Mouse (Mus musculus) liver, embryonic 15.5 days (tissue): Measurements from ENCODE around the gene 1700028K03Rik. TPM values are rescaled to one million over a fixed set of nuclear protein-coding genes. Genes with fewer than 3 reads are reported as not detected.

Experiments
- ATAC-seq: fragments of 200-750 bp; cut with Nextera tagmentation; 2 replicates; pipeline ENCODE4 v1.8.0; 2017; ENCODE audit warnings: moderate number of reproducible peaks, mild to moderate bottlenecking, moderate library complexity; ENCODE audit not compliant: insufficient read depth
- H3K27ac ChIP-seq: fragments of 300-500 bp; sonication (generic); replicated peaks from 2 replicates; pipeline ENCODE4 v1.5.1; 2015; ENCODE audit warnings: mild to moderate bottlenecking, inconsistent platforms
- H3K27me3 ChIP-seq: fragments of 300-500 bp; sonication (generic); 2 replicates; pipeline ENCODE4 v1.6.1; 2015; ENCODE audit warnings: mild to moderate bottlenecking, inconsistent platforms
- H3K36me3 ChIP-seq: fragments of 300-500 bp; sonication (generic); replicated peaks from 2 replicates; pipeline ENCODE4 v1.6.1; 2015; ENCODE audit warnings: moderate library complexity, mild to moderate bottlenecking, inconsistent platforms
- H3K4me1 ChIP-seq: fragments of 300-500 bp; sonication (generic); replicated peaks from 2 replicates; pipeline ENCODE4 v1.6.1; 2015; ENCODE audit warnings: inconsistent platforms
- H3K4me2 ChIP-seq: fragments of 300-500 bp; sonication (generic); 2 replicates; pipeline ENCODE4 v1.6.1; 2015; ENCODE audit warnings: moderate library complexity, mild to moderate bottlenecking, inconsistent platforms
- H3K4me3 ChIP-seq: fragments of 300-500 bp; sonication (generic); replicated peaks from 2 replicates; pipeline ENCODE4 v1.5.1; 2015; ENCODE audit warnings: mild to moderate bottlenecking, inconsistent platforms
- H3K9ac ChIP-seq: fragments of 300-500 bp; sonication (generic); 2 replicates; pipeline ENCODE4 v1.6.1; 2015; ENCODE audit warnings: moderate library complexity, mild to moderate bottlenecking, inconsistent platforms
- H3K9me3 ChIP-seq: fragments of 300-500 bp; sonication (generic); replicated peaks from 2 replicates; pipeline ENCODE4 v1.6.1; 2016; ENCODE audit warnings: inconsistent platforms
- WGBS: fragments of 180-500 bp; shearing (Covaris S2); methylation state at CpG from one replicate; pipeline ENCODE4 v1.1.7; 2015; ENCODE audit warnings: mixed read lengths; ENCODE audit not compliant: insufficient replicate concordance; 5-methylcytosine and 5-hydroxymethylcytosine counted together
- polyA plus RNA-seq: library from polyadenylated mRNA; unstranded; fragments of >200 nt; fragmentation: Nextera tagmentation; extraction: Ambion mirVana; gene quantifications from 2 replicates; pipeline ENCODE4 v1.2.1, GENCODE M21; 2015

1700028K03Rik gene
- polyA plus RNA-seq, 1 experiment from 2014 or later = not detected

DNA sequence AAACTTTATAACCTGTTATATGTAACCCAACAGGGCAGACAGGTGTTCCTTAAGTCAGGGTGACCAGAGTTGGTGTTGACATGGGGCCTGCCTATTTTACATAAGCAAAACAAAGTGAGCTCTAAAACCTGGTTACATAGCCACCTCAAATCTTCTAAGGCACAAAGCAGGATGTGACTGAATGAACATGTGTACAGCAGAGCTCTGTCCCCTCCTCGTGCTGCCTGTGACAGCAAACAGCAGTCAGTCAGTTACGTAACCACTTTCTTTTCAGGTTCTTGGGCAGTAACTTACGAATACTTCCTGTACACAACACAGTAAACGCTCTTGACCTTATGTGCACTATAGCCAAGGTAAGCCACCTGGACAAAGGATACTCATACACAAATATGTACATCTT is 11.4 kb downstream of the 1700028K03Rik start:
- Histone ChIP-seq H3K27ac (no peak overlapping the region; the same call in 1 of the 2 replicates), H3K9me3 (no peaks in the 10 kb centered on the region), H3K27me3 (peaks cover 10% of the 10 kb centered on the region), H3K4me2 (no peak overlapping the region), H3K4me1 (peaks cover 23% of the 10 kb centered on the region), H3K36me3 (no peaks in the 10 kb centered on the region), H3K9ac (no peak overlapping the region), H3K4me3 (no peak overlapping the region)
- 55% methylated on average over 4 of the region's 4 CpGs for WGBS
- no peak for ATAC-seq

DNA sequence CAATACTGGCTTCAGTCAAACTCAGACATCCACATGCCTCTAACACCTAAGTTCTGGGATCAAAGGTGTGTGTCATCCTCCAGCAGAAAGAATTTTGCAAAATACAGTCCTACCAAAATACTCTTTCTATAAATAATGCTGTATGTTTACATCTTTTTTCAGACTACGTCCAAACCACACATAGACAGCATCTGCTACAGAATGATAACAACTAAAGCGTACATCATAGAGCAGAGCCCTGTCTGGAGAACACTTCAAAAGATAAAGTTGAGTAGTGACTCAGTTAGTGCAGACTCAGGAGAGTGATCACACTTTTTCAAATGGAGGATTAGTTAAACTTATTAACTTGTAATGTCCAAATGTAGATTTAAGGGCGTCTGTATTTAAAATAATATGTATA is 13.4 kb downstream of the 1700028K03Rik start:
- 27% methylated on average over 3 of the region's 3 CpGs for WGBS
- Histone ChIP-seq H3K4me2 (peak overlapping the region; percentile 13; the same call in 1 of the 2 replicates), H3K27me3 (0 out of 2 replicates have a peak, but pooled peaks cover 1% of the 10 kb centered on the region)

DNA sequence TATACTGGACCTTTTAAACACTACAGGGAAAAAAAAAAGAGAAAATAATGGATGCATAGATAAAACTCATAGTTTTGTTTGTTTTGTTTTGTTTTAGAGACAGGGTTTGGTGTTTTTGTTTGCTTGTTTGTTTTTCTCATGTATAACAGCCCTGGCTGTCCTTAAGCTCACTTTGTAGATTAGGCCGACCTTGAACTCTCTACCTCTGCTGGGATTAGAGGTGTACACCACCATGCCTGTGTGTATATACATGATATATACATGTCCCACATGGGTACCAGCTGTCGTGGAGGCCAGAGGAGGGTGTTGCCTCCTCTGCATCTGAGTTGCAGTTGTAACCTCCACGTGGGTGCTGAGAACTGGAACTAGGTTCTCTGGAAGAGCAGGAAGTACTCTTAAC is 13.9 kb downstream of the 1700028K03Rik start:
- 63% methylated on average over 3 of the region's 3 CpGs for WGBS
- Histone ChIP-seq H3K27me3 (no peaks in the 10 kb centered on the region), H3K9ac (no peak overlapping the region), H3K4me2 (no peak overlapping the region), H3K36me3 (no peaks in the 10 kb centered on the region), H3K27ac (peak overlapping the region; percentile 76), H3K9me3 (no peaks in the 10 kb centered on the region), H3K4me3 (no peak overlapping the region), H3K4me1 (peaks cover 23% of the 10 kb centered on the region)
- peak; percentile 43 for ATAC-seq

More for the DNA sequence above, 13.4 kb downstream of the 1700028K03Rik start:
- Histone ChIP-seq H3K9ac (peak overlapping the region; percentile 2; the same call in 1 of the 2 replicates), H3K4me1 (peaks cover 23% of the 10 kb centered on the region), H3K27ac (peak overlapping the region; percentile 77), H3K36me3 (no peaks in the 10 kb centered on the region), H3K4me3 (no peak overlapping the region), H3K9me3 (no peaks in the 10 kb centered on the region)
- ATAC-seq = peak; percentile 100

DNA sequence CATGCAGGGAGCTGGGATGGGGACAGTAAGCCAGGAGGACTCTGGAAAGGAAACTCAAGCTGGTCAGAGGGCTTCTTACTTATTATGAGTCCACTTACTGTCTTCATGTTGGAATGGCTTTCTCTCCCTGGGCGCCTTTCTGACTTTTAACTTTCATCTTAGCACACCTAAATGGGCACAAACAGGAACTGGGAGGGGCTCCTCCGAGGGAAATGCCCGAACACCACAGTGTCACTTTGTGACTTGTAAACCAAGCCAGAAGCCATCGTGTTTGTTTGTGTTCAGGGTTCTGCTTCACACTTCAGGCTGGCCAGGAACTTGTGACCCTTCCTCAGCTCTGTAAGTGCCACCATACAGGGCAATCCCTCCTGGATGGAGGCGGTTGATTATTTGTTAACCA is 19.8 kb downstream of the 1700028K03Rik start:
- ATAC-seq = no peak
- WGBS = 55% methylated on average over 5 of the region's 5 CpGs

DNA sequence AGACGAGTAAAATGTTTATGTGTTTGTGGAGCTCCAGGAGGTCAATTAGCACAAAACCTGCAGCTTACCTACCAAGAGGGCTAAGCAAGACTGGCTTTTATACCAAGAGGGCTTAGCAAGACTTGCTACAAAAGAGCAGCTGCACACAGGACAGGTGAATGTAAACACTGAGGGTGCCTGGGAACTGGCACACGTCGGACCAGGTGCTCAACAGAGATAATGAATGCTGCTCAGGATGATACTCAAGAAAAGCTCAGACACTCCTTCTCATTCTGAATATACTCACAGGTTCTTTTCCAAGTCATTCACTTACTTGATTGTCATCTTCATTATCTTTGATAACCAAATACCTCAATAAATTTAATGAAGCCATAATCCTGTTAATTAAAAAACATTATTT is 22.5 kb downstream of the 1700028K03Rik start:
- WGBS = 57% methylated on average over 3 of the region's 3 CpGs
- no peak overlapping the region for H3K9ac ChIP-seq
- H3K27me3 ChIP-seq = no peaks in the 10 kb centered on the region
- no peak overlapping the region for H3K4me2 ChIP-seq
- H3K4me3 ChIP-seq = no peak overlapping the region
- ATAC-seq = peak; percentile 74
- H3K4me1 ChIP-seq = no peaks in the 10 kb centered on the region; the same call in 1 of the 2 replicates
- H3K36me3 ChIP-seq = peaks cover 5% of the 10 kb centered on the region
- H3K9me3 ChIP-seq = no peaks in the 10 kb centered on the region
- no peak overlapping the region for H3K27ac ChIP-seq

More for the DNA sequence above, 19.8 kb downstream of the 1700028K03Rik start:
- Histone ChIP-seq H3K27me3 (no peaks in the 10 kb centered on the region), H3K4me2 (no peak overlapping the region), H3K9me3 (no peaks in the 10 kb centered on the region), H3K4me1 (no peaks in the 10 kb centered on the region; the same call in 1 of the 2 replicates), H3K36me3 (no peaks in the 10 kb centered on the region; the same call in 1 of the 2 replicates), H3K9ac (no peak overlapping the region), H3K27ac (no peak overlapping the region), H3K4me3 (no peak overlapping the region)

DNA sequence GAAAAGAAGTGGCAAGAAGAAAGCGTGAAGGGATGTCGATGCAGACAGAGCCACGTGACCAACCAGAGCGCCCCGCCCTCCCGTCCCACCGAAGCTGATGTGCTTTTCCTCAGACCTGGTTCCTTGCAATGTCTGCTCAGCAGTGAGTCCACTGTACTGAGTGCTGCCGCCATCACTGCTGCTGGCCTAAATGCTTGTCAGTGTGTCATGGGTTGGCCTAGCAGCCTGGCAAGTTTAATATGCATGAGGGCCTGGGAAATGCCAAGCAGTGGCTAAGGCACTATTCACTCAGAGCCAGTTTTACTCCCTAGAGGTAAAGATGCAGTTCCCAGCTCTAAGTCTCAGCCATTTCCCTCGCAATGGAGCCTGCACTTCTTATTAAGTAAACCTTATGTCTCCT is 34.6 kb downstream of the 1700028K03Rik start:
- no peaks in the 10 kb centered on the region for H3K9me3 ChIP-seq
- no peak for ATAC-seq
- H3K9ac ChIP-seq = no peak overlapping the region
- no peaks in the 10 kb centered on the region for H3K4me1 ChIP-seq
- H3K27ac ChIP-seq = no peak overlapping the region
- peaks cover 26% of the 10 kb centered on the region for H3K36me3 ChIP-seq
- 89% methylated on average over 9 of the region's 9 CpGs for WGBS
- H3K4me2 ChIP-seq = no peak overlapping the region
- H3K4me3 ChIP-seq = no peak overlapping the region
- H3K27me3 ChIP-seq = no peaks in the 10 kb centered on the region

DNA sequence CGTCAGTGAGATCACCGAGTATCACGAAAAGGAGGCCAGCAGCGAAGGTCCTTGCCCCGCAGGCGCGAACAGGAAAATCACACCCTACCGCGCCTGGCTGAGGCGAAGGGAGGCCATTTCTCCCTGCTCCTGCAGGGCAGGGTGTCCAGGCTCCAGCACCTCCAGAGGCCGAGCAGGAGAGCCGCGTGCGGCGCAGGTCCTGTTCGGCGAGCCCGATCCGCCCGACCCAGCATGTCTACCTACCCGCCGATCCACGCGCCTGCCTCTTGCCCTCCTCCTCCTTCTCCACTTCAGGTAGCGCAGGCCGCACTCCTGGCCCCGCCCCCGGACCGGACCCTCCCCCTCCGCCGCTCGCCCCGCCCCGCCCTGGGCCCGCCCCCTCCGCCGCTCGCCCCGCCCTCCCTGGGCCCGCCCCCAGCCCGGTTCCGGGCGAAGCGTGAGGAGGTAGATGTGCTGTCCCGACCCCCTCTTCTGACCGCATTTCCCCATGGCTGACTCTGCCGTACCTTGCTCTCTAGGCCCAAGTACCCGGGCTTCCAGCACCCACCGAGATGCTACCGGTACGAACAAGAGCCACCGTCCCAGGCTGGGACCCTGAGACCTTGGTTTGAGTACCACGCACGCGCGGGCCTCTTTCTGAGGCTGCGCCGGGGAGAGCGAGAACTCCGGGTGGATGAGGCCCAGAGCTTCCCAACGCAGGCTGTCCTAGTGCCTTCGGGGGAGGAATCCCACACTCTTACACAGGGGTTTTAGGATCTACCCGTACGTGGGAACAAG is 63.0 kb downstream of the 1700028K03Rik start, which contains the start of the genes Rpap2 and Glmn:
TSS of gene Rpap2 (plus strand) at position 73 of the 777 bp plus-strand sequence.
TSS of gene Glmn (minus strand) at position 588 of the 777 bp plus-strand sequence.
- no peaks in the 10 kb centered on the region for H3K9me3 ChIP-seq
- H3K27me3 ChIP-seq = no peaks in the 10 kb centered on the region
- peak within 1 kb of the TSS; percentile 66 for H3K9ac ChIP-seq
- peak within 1 kb of the TSS; percentile 83 for H3K4me3 ChIP-seq
- peak within 1 kb of the TSS; percentile 95 for H3K4me2 ChIP-seq
- ATAC-seq = peak; percentile 97
- under 1% methylated on average over 57 of the region's 64 CpGs for WGBS
- peak within 1 kb of the TSS; percentile 68 for H3K27ac ChIP-seq
- peaks cover 17% of the 10 kb centered on the region for H3K36me3 ChIP-seq
- peaks cover 16% of the 10 kb centered on the region for H3K4me1 ChIP-seq

DNA sequence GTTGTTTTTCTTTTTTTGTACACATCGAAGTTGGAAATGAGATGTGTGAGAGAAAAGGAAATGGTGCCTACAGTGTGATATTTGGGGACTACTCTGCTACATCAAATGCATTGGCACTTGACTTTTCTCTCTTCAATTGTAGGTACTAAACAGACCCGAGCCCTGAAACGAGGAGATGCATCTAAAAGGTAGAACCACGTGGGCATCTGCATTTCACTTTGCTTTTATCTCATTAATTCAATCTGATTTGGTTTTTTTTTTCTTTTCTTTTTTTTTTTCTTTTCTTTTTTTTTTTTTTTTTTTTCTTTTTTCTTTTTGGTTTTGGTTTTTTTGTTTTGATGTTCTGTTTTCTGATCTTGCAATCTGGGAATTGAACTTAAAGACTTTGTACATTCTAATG is 63.9 kb downstream of the 1700028K03Rik start:
- 13% methylated on average over 4 of the region's 4 CpGs for WGBS
- peaks cover 19% of the 10 kb centered on the region for H3K36me3 ChIP-seq
- no peak overlapping the region for H3K27ac ChIP-seq
- H3K4me2 ChIP-seq = peak overlapping the region; percentile 95
- H3K27me3 ChIP-seq = no peaks in the 10 kb centered on the region
- H3K4me3 ChIP-seq = peak overlapping the region; percentile 83
- ATAC-seq = no peak
- H3K4me1 ChIP-seq = peaks cover 16% of the 10 kb centered on the region
- H3K9ac ChIP-seq = peak overlapping the region; percentile 66
- H3K9me3 ChIP-seq = no peaks in the 10 kb centered on the region

Other genes starting within 250 kb of the 1700028K03Rik start
- gene Tgfbr3, start 245.1 kb upstream of the 1700028K03Rik start, polyA plus RNA-seq = 6.0 TPM in 2 replicates
- 0.15 and 0.23 TPM in 2 replicates for gene Brdt, start 203.6 kb upstream of the 1700028K03Rik start, polyA plus RNA-seq
- 0.09 TPM in 2 replicates for gene Ephx4, start 132.0 kb upstream of the 1700028K03Rik start, polyA plus RNA-seq
- not detected in 2 replicates for gene Lpcat2b, start 103.2 kb upstream of the 1700028K03Rik start, polyA plus RNA-seq
- gene Btbd8, start 96.7 kb upstream of the 1700028K03Rik start, polyA plus RNA-seq = 1.2 and 1.4 TPM in 2 replicates
- 0.05 TPM in 1 of 2 replicates, not detected in the other for gene Gm42669, start 27.1 kb upstream of the 1700028K03Rik start, polyA plus RNA-seq
- 4.7 and 6.4 TPM in 2 replicates for gene Rpap2, start 62.7 kb downstream of the 1700028K03Rik start, polyA plus RNA-seq
- gene Glmn, start 63.2 kb downstream of the 1700028K03Rik start, polyA plus RNA-seq = 5.3 and 5.4 TPM in 2 replicates
- gene Gfi1, start 191.3 kb downstream of the 1700028K03Rik start, polyA plus RNA-seq = 1.6 and 2.1 TPM in 2 replicates